Mouse (Mus musculus): ENCODE measurements around the gene Med14. TPM values are rescaled to one million over a fixed set of nuclear protein-coding genes. Genes with fewer than 3 reads are reported as not detected.

Gene Med14
- polyA plus RNA-seq (2014; fragmentation: Illumina TruSeq; extraction: RNeasy Lipid Tissue Mini Kit (QIAGEN cat#74804); ENCODE audit: low read depth, low replicate concordance): 10.1 TPM

GRCm38 (mm10) chrX:12761626-12762333 is at the start of gene Med14:
TSS of gene Med14 (minus strand) at chrX:12762073.

GRCm38 (mm10) chrX:12673054-12673775 is 88.7 kb downstream of the Med14 start, which contains the start of gene 1810030O07Rik:
TSS of gene 1810030O07Rik (minus strand) at chrX:12673668.

Other genes with a start within 250 kb of the Med14 start
- 73.7 TPM for gene Atp6ap2, start 174.3 kb downstream of the Med14 start, polyA plus RNA-seq (2014; fragmentation: Illumina TruSeq; extraction: RNeasy Lipid Tissue Mini Kit (QIAGEN cat#74804); ENCODE audit: low read depth, low replicate concordance)
- gene 1810030O07Rik, start 88.4 kb downstream of the Med14 start, polyA plus RNA-seq (2014; fragmentation: Illumina TruSeq; extraction: RNeasy Lipid Tissue Mini Kit (QIAGEN cat#74804); ENCODE audit: low read depth, low replicate concordance): 10.9 TPM

Data from liver, adult 10 weeks (tissue).